In genomic region chr4:106227428-106227827, GRCm38 (mm10) we compare ENCODE assay signal across 12 mouse cellular contexts.
A peak's percentile ranks its signal among the peaks of the same experiment; 100 is the strongest.
DNase-seq lines count a peak whose midpoint lies in the region; ATAC-seq and TF ChIP-seq lines count a peak whose summit lies in the region.
"Had no signal": no experiment of that assay in that cellular context is flagged by ENCODE, and none has a peak within 500 bp of the region (broad histone marks: within the 10 kb centered on the region; RNA-seq: fewer than 3 reads in every experiment).

No protein-coding gene starts in this region.

- H3K9me3 ChIP-seq in intestine, postnatal 0 days (ENCODE audit: control insufficient read depth) = no peaks in the 10 kb centered on the region
- no peaks in the 10 kb centered on the region for H3K9me3 ChIP-seq in intestine, embryonic 16.5 days (ENCODE audit: control insufficient read depth, low read length)
- H3K9me3 ChIP-seq in midbrain, postnatal 0 days (ENCODE audit: low read length) = no peaks in the 10 kb centered on the region
- no peaks in the 10 kb centered on the region for H3K9me3 ChIP-seq in midbrain, embryonic 15.5 days
- no peaks in the 10 kb centered on the region for H3K9me3 ChIP-seq in limb, embryonic 10.5 days (replicated peaks)
- H3K9me3 ChIP-seq: midbrain, embryonic 12.5 days had no signal

- H3K27me3 ChIP-seq in intestine, postnatal 0 days (replicated peaks; ENCODE audit: control insufficient read depth, insufficient read depth, low read length) = no peaks in the 10 kb centered on the region
- no peaks in the 10 kb centered on the region for H3K27me3 ChIP-seq in intestine, embryonic 16.5 days (replicated peaks; ENCODE audit: control insufficient read depth, insufficient read depth, low read length)
- H3K27me3 ChIP-seq in midbrain, postnatal 0 days (ENCODE audit: insufficient read depth, low read length) = no peaks in the 10 kb centered on the region
- H3K27me3 ChIP-seq in midbrain, embryonic 15.5 days (replicated peaks) = no peaks in the 10 kb centered on the region
- H3K27me3 ChIP-seq in limb, embryonic 10.5 days (ENCODE audit: low read depth, poor library complexity, severe bottlenecking) = no peaks in the 10 kb centered on the region; the same call in 1 of the 2 replicates
- H3K27me3 ChIP-seq: midbrain, embryonic 12.5 days had no signal

- H3K4me1 ChIP-seq in intestine, postnatal 0 days (replicated peaks; ENCODE audit: control insufficient read depth, insufficient read depth, low read length) = no peaks in the 10 kb centered on the region
- no peaks in the 10 kb centered on the region for H3K4me1 ChIP-seq in intestine, embryonic 16.5 days (ENCODE audit: control insufficient read depth, insufficient read depth, low read length)
- H3K4me1 ChIP-seq in midbrain, postnatal 0 days (ENCODE audit: insufficient read depth, low read length) = no peaks in the 10 kb centered on the region
- no peaks in the 10 kb centered on the region for H3K4me1 ChIP-seq in midbrain, embryonic 15.5 days
- H3K4me1 ChIP-seq in cortical plate, adult 2 months (ENCODE audit: control insufficient read depth, insufficient read depth, low read length) = peaks cover 3% of the 10 kb centered on the region; the same call in 1 of the 2 replicates
- peaks cover 12% of the 10 kb centered on the region for H3K4me1 ChIP-seq in limb, embryonic 10.5 days

- no peak for TF ChIP-seq POLR2A in cortical plate, adult 2 months (IDR thresholded peaks at IDR 0.05; ENCODE audit: extremely low read depth, insufficient read depth, low read length)

- H3K4me2 ChIP-seq in intestine, postnatal 0 days (replicated peaks; ENCODE audit: low read depth) = no peak overlapping the region
- no peak overlapping the region for H3K4me2 ChIP-seq in intestine, embryonic 16.5 days (ENCODE audit: low read depth, low read length)
- H3K4me2 ChIP-seq in midbrain, postnatal 0 days (ENCODE audit: low read depth, low read length, poor library complexity, severe bottlenecking) = no peak overlapping the region
- H3K4me2 ChIP-seq in midbrain, embryonic 15.5 days = no peak overlapping the region
- H3K4me2 ChIP-seq: midbrain, embryonic 12.5 days had no signal

- no peak overlapping the region for H3K9ac ChIP-seq in intestine, postnatal 0 days (ENCODE audit: low read depth, low read length)
- no peak overlapping the region for H3K9ac ChIP-seq in intestine, embryonic 16.5 days (ENCODE audit: low read depth, low read length)
- H3K9ac ChIP-seq in midbrain, postnatal 0 days (replicated peaks; ENCODE audit: low read length, poor library complexity, severe bottlenecking) = no peak overlapping the region
- H3K9ac ChIP-seq in midbrain, embryonic 15.5 days = no peak overlapping the region
- H3K9ac ChIP-seq: midbrain, embryonic 12.5 days had no signal

- H3K27ac ChIP-seq in intestine, postnatal 0 days (ENCODE audit: low read depth, low read length) = no peak overlapping the region
- H3K27ac ChIP-seq in intestine, embryonic 16.5 days (ENCODE audit: low read length) = no peak overlapping the region
- H3K27ac ChIP-seq in midbrain, postnatal 0 days (ENCODE audit: low read depth, low read length) = no peak overlapping the region
- H3K27ac ChIP-seq in midbrain, embryonic 15.5 days = no peak overlapping the region
- no peak overlapping the region for H3K27ac ChIP-seq in cortical plate, adult 2 months (ENCODE audit: insufficient read depth, low read length)
- H3K27ac ChIP-seq in limb, embryonic 10.5 days = no peak overlapping the region
- H3K27ac ChIP-seq: midbrain, embryonic 12.5 days had no signal

- WGBS in intestine, postnatal 0 days = 74% methylated on average over 8 of the region's 8 CpGs
- 64% methylated on average over 8 of the region's 8 CpGs for WGBS in intestine, embryonic 16.5 days
- 70% methylated on average over 8 of the region's 8 CpGs for WGBS in midbrain, postnatal 0 days
- WGBS in midbrain, embryonic 15.5 days = 73% methylated on average over 8 of the region's 8 CpGs
- 66% methylated on average over 8 of the region's 8 CpGs for WGBS in limb, embryonic 10.5 days

- H3K4me3 ChIP-seq in intestine, postnatal 0 days (ENCODE audit: low read depth, low read length) = no peak overlapping the region
- H3K4me3 ChIP-seq in intestine, embryonic 16.5 days (ENCODE audit: low read length) = no peak overlapping the region
- H3K4me3 ChIP-seq in midbrain, postnatal 0 days (ENCODE audit: low read depth, low read length) = no peak overlapping the region
- no peak overlapping the region for H3K4me3 ChIP-seq in midbrain, embryonic 15.5 days
- no peak overlapping the region for H3K4me3 ChIP-seq in cortical plate, adult 2 months (ENCODE audit: insufficient read depth, low read length)
- no peak overlapping the region for H3K4me3 ChIP-seq in limb, embryonic 10.5 days
- H3K4me3 ChIP-seq: midbrain, embryonic 12.5 days had no signal

- no peak for DNase-seq in midbrain, postnatal 0 days (ENCODE audit: low spot score)
- peak; percentile 60 for DNase-seq in limb, embryonic 10.5 days (ENCODE audit: low spot score)
- DNase-seq in ovary, postnatal 10 days (ENCODE audit: low spot score) = no peak
- no peak for DNase-seq in layer of hippocampus, postnatal 36 days
- DNase-seq: cerebellum, postnatal 25 days; gastrocnemius, postnatal 25 days; thymus, postnatal 25 days had no signal

- no peak for ATAC-seq in intestine, postnatal 0 days
- no peak for ATAC-seq in intestine, embryonic 16.5 days
- no peak for ATAC-seq in midbrain, postnatal 0 days (ENCODE audit: low FRiP score)
- ATAC-seq in midbrain, embryonic 15.5 days (replicated peaks) = no peak

- H3K36me3 ChIP-seq in intestine, postnatal 0 days (ENCODE audit: control insufficient read depth, insufficient read depth) = no peaks in the 10 kb centered on the region
- no peaks in the 10 kb centered on the region for H3K36me3 ChIP-seq in intestine, embryonic 16.5 days (ENCODE audit: control insufficient read depth, insufficient read depth, low read length)
- H3K36me3 ChIP-seq in midbrain, postnatal 0 days (ENCODE audit: insufficient read depth, low read length) = no peaks in the 10 kb centered on the region
- no peaks in the 10 kb centered on the region for H3K36me3 ChIP-seq in midbrain, embryonic 15.5 days (replicated peaks)
- H3K36me3 ChIP-seq in limb, embryonic 10.5 days = no peaks in the 10 kb centered on the region
- H3K36me3 ChIP-seq: midbrain, embryonic 12.5 days had no signal

- peak; percentile 39; the same call in 1 of the 2 replicates for TF ChIP-seq CTCF in intestine, postnatal 0 days (IDR thresholded peaks at IDR 0.05; ENCODE audit: low read depth)
- TF ChIP-seq CTCF in midbrain, postnatal 0 days (IDR thresholded peaks at IDR 0.05) = peak; percentile 59
- peak; percentile 66 for TF ChIP-seq CTCF in cortical plate, adult 2 months (IDR thresholded peaks at IDR 0.05; ENCODE audit: extremely low read depth, insufficient read depth, low read length)
